Mouse (Mus musculus) stomach, postnatal 0 days (tissue): ENCODE measurements at regions not wholly inside any gene's neighbourhood (a gene's known extent, or its start where the extent isn't known, plus 50 kb on each side); places are given as distances from the start of the nearest gene placed in this dataset.
"Not testable (repeated sequence)": the region's sequence is repeated elsewhere in the genome, so short reads cannot be mapped to it uniquely, and the experiment has no call there.

Experiments used
- CTCF ChIP-seq: IDR thresholded peaks from 2 replicates; pipeline ENCODE4 v1.5.1; 2016; ENCODE audit warnings: antibody characterized with exemption, low read depth, mild to moderate bottlenecking, moderate library complexity
- EP300 ChIP-seq: optimal IDR thresholded peaks from 2 replicates; pipeline ENCODE3; 2016; ENCODE audit warnings: antibody characterized with exemption

GRCm38 (mm10) chr5:148790343-148790742, 138.8 kb downstream of the Katnal1 start:
- TF ChIP-seq CTCF, EP300: not testable (repeated sequence)
